Comparison of ENCODE assay signal across 8 mouse cellular contexts in genomic region chr3:55151656-55152433, GRCm38 (mm10).
A peak's percentile ranks its signal among the peaks of the same experiment; 100 is the strongest.
DNase-seq lines count a peak whose midpoint lies in the region.

No protein-coding gene starts in this region.

- DNase-seq in 3T3-L1 (ENCODE audit: low read depth, low spot score): peak; percentile 85
- peak; percentile 60 for DNase-seq in ES-CJ7 (ENCODE audit: low read depth, low spot score)
- DNase-seq in cerebellum, adult 9-11 months: peak; percentile 31
- DNase-seq in frontal cortex, postnatal 36 days (ENCODE audit: low spot score in 2 of 2): peak; percentile 59 to 73
- DNase-seq in kidney, postnatal 36 days: peak; percentile 45 to 84
- peak; percentile 20 to 30 for DNase-seq in lung, adult 18-20 months
- peak; percentile 66 for DNase-seq in retina, postnatal 1 day
- DNase-seq in B cell, adult 2 months: no peak

Comparison
In these comparisons a context has a peak if more than half of its experiments do, and no peak if none do; other contexts are left out.
1. DNase-seq: peak in 3T3-L1 (single experiment), ES-CJ7 (single experiment), cerebellum, adult 9-11 months (single experiment), frontal cortex, postnatal 36 days (2 of 2), kidney, postnatal 36 days (2 of 2), lung, adult 18-20 months (2 of 2) and retina, postnatal 1 day (single experiment); none in B cell, adult 2 months (0 of 2).